ENCODE assay signal across 25 mouse cellular contexts in the genomic region with DNA sequence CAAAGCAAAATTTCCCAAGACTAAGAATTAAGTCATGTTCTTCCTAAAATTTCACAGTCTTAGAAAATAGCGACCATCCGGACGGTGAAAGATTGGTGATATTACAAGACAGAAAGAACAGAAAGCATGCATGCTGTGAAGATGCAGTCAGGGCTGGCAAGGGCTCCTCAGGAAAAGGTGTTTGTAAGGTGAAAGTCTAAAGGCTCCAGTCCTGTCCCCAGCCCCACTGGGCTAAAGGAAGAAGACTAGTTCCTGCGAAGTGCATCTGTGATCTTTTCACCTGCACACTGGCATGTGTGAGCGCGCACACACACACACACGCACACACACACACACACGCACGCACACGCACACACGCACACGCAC.
DNase-seq lines count a peak whose midpoint lies in the region; ATAC-seq lines count a peak whose summit lies in the region.
"Had no signal": no experiment of that assay in that cellular context is flagged by ENCODE, and none has a peak within 500 bp of the region (broad histone marks: within the 10 kb centered on the region; RNA-seq: fewer than 3 reads in every experiment).

No protein-coding gene starts in this region.

- H3K4me3 ChIP-seq in forebrain, embryonic 13.5 days, result no peak overlapping the region
- H3K4me3 ChIP-seq in forebrain, embryonic 11.5 days (ENCODE audit: low read depth, low read length), result no peak overlapping the region
- H3K4me3 ChIP-seq in heart, embryonic 12.5 days, result no peak overlapping the region
- H3K4me3 ChIP-seq: embryonic facial prominence, embryonic 12.5 days; left cerebral cortex, adult 2 months; limb, embryonic 10.5 days; liver, embryonic 15.5 days; lung, embryonic 15.5 days; midbrain, embryonic 15.5 days; neural tube, embryonic 13.5 days had no signal

- peak overlapping the region; percentile 95 for H3K27ac ChIP-seq in forebrain, embryonic 13.5 days
- H3K27ac ChIP-seq in forebrain, embryonic 11.5 days (ENCODE audit: low read depth, low read length), result no peak overlapping the region
- no peak overlapping the region for H3K27ac ChIP-seq in heart, embryonic 12.5 days (ENCODE audit: poor library complexity, severe bottlenecking)
- H3K27ac ChIP-seq: embryonic facial prominence, embryonic 12.5 days; limb, embryonic 10.5 days; liver, embryonic 15.5 days; lung, embryonic 15.5 days had no signal

- no peaks in the 10 kb centered on the region for H3K36me3 ChIP-seq in forebrain, embryonic 13.5 days (ENCODE audit: poor library complexity, severe bottlenecking)
- no peaks in the 10 kb centered on the region for H3K36me3 ChIP-seq in forebrain, embryonic 11.5 days (ENCODE audit: control insufficient read depth, insufficient read depth, low read length)
- H3K36me3 ChIP-seq in heart, embryonic 12.5 days, result no peaks in the 10 kb centered on the region
- H3K36me3 ChIP-seq: embryonic facial prominence, embryonic 12.5 days; limb, embryonic 10.5 days; liver, embryonic 15.5 days; lung, embryonic 15.5 days; midbrain, embryonic 15.5 days; neural tube, embryonic 13.5 days had no signal

- no peak overlapping the region for H3K4me2 ChIP-seq in forebrain, embryonic 13.5 days
- no peak overlapping the region for H3K4me2 ChIP-seq in forebrain, embryonic 11.5 days (ENCODE audit: low read depth, low read length, severe bottlenecking)
- no peak overlapping the region for H3K4me2 ChIP-seq in heart, embryonic 12.5 days
- H3K4me2 ChIP-seq: embryonic facial prominence, embryonic 12.5 days; liver, embryonic 15.5 days; lung, embryonic 15.5 days; midbrain, embryonic 15.5 days; neural tube, embryonic 13.5 days had no signal

- DNase-seq in CD4-positive, CD25-positive, alpha-beta regulatory T cell, adult 2 months (ENCODE audit: low read depth, low spot score), result peak; percentile 35
- no peak for DNase-seq in forebrain, embryonic 11.5 days (ENCODE audit: low spot score)
- peak; percentile 27 for DNase-seq in thymus, postnatal 25 days
- no peak for DNase-seq in thymus, adult 18-20 months
- DNase-seq: adrenal gland, adult 2 months; cerebellum, adult 9-11 months; heart, postnatal 4 days; kidney, adult 11 months; kidney, postnatal 4 days; liver; lung, postnatal 36 days; right cerebral cortex, postnatal 25 days; spleen, adult 18-20 months had no signal

- no peak overlapping the region for H3K9ac ChIP-seq in forebrain, embryonic 13.5 days
- no peak overlapping the region for H3K9ac ChIP-seq in forebrain, embryonic 11.5 days (ENCODE audit: low read length)
- no peak overlapping the region for H3K9ac ChIP-seq in heart, embryonic 12.5 days
- H3K9ac ChIP-seq: embryonic facial prominence, embryonic 12.5 days; liver, embryonic 15.5 days; lung, embryonic 15.5 days; midbrain, embryonic 15.5 days; neural tube, embryonic 13.5 days had no signal

- 81% methylated on average over 9 of the region's 12 CpGs for WGBS in forebrain, embryonic 13.5 days
- WGBS in forebrain, embryonic 11.5 days, result 89% methylated on average over 12 of the region's 12 CpGs
- WGBS in heart, embryonic 12.5 days, result 77% methylated on average over 12 of the region's 12 CpGs

- peaks cover 62% of the 10 kb centered on the region for H3K4me1 ChIP-seq in forebrain, embryonic 13.5 days
- H3K4me1 ChIP-seq in forebrain, embryonic 11.5 days (replicated peaks; ENCODE audit: control insufficient read depth, insufficient read depth, low read length), result peaks cover 11% of the 10 kb centered on the region; the same call in 1 of the 2 replicates
- peaks cover 4% of the 10 kb centered on the region; the same call in 1 of the 2 replicates for H3K4me1 ChIP-seq in heart, embryonic 12.5 days (replicated peaks)
- H3K4me1 ChIP-seq: embryonic facial prominence, embryonic 12.5 days; limb, embryonic 10.5 days; lung, embryonic 15.5 days had no signal

- ATAC-seq in CD4-positive, CD25-positive, alpha-beta regulatory T cell, adult 4 months, result no peak
- ATAC-seq in forebrain, embryonic 13.5 days, result no peak
- no peak for ATAC-seq in forebrain, embryonic 11.5 days (replicated peaks; ENCODE audit: low FRiP score)
- 0 out of 2 replicates have a peak, but pooled peaks have one; percentile 2 for ATAC-seq in megakaryocyte, adult 5-6 weeks (ENCODE audit: poor library complexity, severe bottlenecking)
- ATAC-seq in heart, embryonic 12.5 days (ENCODE audit: insufficient number of reproducible peaks, low FRiP score), result no peak

- H3K9me3 ChIP-seq in forebrain, embryonic 13.5 days (replicated peaks), result no peaks in the 10 kb centered on the region
- no peaks in the 10 kb centered on the region for H3K9me3 ChIP-seq in forebrain, embryonic 11.5 days (ENCODE audit: control insufficient read depth, low read length)
- H3K9me3 ChIP-seq in heart, embryonic 12.5 days (replicated peaks), result no peaks in the 10 kb centered on the region
- H3K9me3 ChIP-seq: embryonic facial prominence, embryonic 12.5 days; G1E; limb, embryonic 10.5 days; liver, embryonic 15.5 days; lung, embryonic 15.5 days; midbrain, embryonic 15.5 days; neural tube, embryonic 13.5 days had no signal

- H3K27me3 ChIP-seq in forebrain, embryonic 13.5 days, result no peaks in the 10 kb centered on the region
- no peaks in the 10 kb centered on the region for H3K27me3 ChIP-seq in forebrain, embryonic 11.5 days (ENCODE audit: control insufficient read depth, insufficient read depth, low read length)
- no peaks in the 10 kb centered on the region for H3K27me3 ChIP-seq in heart, embryonic 12.5 days (replicated peaks)
- H3K27me3 ChIP-seq: embryonic facial prominence, embryonic 12.5 days; liver, embryonic 15.5 days; lung, embryonic 15.5 days; midbrain, embryonic 15.5 days had no signal

Comparison
In these comparisons a context has a peak if more than half of its experiments do, and no peak if none do; other contexts are left out.
1. DNase-seq: peak in CD4-positive, CD25-positive, alpha-beta regulatory T cell, adult 2 months (single experiment) and thymus, postnatal 25 days (single experiment); none in forebrain, embryonic 11.5 days (single experiment) and thymus, adult 18-20 months (0 of 2).